Mouse (Mus musculus) brain, adult 2 months (tissue): ENCODE measurements around the gene Pon1.

Source experiments
- DNase-seq: peaks from one replicate; pipeline ENCODE4 v3.0.0; 2011; ENCODE audit warnings: low read depth, low spot score

The Pon1 gene

DNA sequence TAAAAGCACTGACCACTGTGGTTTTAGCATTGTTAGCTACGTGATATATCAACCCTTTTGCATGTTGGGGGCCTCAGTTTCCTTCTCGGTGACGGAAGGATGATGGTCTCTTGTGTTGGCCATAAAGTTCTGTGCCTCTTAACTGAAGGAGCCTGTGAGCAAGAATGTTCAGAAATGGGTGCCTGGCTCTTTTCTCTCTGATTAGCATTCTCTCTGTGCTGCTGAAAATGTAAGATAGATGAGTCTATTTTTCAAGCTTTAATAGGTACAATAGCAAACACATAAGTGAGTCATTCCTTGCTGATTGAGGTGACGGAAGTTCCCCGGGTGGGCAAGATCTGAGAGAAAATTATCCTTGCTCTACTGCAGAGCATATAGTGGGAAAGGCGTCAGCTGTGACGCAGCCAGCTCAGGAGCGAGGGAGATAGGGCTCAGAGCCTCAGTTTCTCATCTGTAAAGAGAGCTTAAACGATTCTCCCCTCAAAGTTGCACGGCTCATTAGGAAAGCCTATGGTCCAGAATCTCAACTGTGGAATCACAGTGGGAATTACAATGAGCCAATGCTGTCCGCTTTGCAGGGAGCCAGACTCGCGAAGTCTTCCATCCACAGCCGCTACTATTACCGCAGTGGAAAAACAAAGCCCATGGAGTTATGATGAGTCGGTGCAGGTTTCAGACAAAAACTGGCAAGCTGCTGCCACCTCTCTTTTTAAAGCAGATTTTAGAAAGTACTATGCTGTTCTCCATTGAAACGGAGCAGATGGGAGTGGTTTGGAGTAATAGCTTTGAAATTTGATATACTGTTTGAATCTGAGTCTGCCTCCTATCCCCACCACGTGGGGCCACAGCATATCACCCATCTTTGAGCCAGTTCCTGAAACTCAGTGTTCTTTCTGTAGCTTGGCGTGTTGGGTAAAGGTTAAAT lies 15.5 kb downstream of the Pon1 start:
- DNase-seq: peak; percentile 59

DNA sequence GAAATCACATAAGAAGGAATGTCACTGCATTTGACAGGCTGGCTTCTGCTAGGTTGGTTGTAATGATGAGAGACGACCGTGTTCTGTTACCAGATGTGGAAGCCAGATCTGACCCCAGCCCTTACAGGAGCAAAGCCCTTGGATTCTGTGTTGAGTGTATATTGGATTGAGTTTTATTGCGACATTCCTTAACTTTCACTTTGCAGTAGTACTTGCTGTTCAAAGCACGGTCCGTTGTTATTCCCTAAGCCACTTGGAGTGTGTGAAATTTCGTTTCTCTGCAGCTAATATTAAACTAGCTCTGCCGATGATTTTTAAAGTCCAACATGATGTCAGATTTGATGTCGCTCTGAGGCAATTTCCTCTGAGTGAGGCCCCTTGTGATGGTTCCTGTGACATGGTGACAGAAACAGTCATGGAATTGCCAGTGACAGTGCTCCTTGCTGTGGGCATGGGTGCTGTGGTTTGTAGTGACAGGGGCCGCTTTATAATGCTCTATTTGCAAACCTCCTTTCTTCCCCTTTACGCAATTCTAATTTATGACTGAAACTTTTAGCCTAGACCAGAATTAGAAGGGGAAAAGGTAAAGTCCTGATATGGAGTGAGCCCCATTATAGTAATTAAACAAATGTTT lies 19.4 kb downstream of the Pon1 start:
- DNase-seq: no peak

DNA sequence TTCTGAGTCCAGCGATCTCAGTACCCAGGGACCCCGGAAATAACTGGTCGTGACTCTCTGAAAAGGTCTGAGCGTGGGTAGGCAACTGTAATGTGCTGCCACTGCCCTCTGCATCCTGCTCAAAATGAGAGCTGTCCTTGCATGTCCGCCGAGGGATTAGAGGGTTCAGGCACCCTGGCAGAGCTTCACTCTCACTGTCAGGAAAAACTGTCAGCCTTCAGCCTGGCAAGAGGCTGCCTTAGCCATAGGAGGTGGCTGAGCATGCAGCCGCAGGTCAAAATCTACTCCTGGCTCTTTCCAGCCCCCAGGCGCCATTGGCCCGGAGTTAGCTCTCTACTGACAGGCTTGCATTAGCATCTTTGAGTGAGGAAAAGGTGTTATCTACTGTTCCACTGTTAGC lies 21.2 kb downstream of the Pon1 start:
- no peak for DNase-seq

DNA sequence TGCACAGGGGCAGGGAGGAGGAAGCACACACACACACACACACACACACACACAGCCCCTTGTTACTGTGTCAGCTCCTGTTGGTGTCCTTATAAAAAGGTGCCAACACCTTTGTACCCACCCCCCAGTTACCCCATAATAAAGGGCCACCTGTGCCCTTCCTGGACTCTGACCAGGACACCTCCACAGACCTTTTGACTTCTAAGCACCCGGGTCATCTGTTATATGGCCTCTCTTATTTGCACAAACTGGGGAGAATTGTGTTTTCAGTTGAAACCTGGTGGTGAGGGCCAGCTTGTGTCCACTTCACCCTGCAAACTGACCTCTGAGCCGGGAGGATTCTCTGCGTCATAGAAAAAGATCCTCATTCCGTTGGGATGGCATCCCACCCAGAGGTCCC lies 22.3 kb downstream of the Pon1 start:
- DNase-seq: no peak

DNA sequence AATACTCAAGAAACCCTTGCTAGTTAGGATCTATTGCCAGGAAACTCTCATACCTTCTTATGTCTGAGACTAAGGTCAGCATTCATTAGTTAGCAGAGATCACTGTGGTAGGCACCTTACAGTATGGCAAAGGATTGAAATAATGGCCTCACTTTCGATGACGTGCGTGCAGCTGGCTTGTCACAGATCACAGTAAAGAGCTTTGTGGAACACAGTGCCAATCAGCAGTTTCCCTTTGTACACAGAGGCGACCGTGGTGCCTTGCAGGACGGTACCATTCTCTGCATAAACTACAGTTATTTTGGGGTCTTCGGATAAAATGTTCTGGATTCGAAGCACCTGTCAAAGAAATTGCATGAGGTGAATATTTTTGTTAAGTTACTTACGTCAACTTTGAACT lies 25.6 kb downstream of the Pon1 start:
- peak; percentile 33 for DNase-seq

DNA sequence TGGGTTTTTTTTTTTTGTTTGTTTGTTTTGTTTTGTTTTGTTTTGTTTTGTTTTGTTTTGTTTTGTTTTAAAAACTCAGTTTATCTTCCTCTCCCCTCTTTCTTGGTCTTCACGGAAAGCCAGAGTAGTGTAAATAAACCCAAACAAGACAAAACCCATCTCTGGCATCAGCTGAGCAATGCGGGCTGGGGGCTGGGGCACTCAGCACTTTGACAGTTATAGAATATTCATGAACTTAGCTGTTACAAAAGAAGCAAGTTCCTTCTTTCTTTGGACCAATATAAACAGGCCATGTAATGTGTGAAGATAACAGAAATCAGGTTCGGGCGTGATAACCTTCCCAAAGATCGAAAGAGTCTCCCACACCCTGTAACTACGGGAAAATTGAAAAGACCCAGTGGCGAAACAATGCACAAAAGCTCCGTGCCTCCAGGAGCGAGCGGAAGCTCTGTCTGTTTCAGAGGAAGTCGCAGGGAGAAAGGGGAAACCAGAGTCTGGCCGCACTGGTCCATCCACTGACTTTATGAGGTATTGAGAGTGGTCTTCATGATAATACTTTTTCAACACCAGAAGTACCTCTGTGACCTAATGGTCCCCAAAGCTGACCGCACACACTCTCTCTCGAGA lies 26.6 kb downstream of the Pon1 start:
- DNase-seq: peak; percentile 21

DNA sequence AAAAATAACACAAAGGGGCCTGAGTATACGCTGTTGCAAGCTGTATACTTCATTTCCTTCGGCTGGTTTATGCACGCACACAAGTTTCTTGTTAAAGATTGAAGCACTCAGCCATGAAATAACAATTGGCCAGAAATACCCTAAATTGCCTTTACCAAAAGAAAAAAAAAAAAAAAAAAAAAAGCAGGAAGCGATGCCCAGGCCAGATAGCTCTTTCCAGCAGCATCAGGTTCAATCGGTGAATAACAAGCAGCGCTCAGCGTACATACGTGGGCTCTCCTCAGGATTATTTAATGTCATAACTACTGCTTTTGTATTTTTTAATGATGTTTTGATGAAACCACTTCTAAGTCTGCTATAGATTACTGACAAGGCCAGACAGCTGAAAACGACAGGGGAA lies 28.9 kb downstream of the Pon1 start:
- DNase-seq: no peak

DNA sequence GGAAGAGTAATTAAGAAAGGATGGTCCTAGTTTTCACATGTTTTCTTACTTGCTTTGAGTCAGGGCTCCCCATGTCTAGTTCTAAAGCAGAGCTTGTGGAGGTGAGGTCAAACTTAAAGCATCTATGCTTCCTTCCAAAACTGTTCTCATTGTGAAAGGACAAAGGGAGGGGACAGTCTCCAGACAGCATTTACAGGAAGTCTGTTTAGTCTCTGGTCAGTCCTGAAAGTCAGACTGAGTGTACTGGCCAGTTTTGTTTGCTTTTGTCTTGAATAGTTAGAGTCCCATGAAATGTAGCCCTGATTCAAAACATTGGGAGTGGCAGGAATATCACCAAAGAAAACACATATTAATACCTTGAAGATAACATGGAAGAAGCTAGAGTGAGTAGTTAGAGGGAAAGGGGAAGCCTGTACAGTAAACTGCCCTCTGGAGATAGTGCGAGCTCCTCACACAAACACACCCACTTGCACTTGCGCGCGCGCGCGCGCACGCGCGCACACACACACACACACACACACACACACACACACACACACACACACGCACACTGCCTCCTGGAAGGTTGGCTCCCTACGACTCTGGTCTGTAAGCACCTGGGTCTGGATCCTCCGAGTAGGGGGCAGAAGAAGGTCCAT lies 30.1 kb downstream of the Pon1 start:
- no peak for DNase-seq

DNA sequence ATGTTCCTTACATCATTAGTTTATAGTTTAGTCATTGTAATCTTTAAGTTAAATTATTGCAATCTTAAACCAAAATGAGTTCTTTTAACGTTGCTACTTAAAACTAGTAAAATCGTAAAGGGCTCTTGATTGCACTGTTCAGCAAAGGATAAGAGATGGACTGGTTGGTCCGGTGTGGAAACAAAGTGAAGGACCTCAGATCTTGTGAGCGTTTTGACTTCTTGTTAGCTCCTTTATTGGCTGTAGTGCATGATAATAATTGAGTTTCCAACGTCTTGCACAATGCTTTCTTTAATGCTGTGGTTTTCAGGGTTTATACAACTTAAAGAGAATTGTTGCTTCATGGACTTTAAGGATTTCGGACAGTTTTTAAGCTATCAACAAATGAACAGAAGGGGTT lies 31.7 kb downstream of the Pon1 start:
- DNase-seq: no peak

DNA sequence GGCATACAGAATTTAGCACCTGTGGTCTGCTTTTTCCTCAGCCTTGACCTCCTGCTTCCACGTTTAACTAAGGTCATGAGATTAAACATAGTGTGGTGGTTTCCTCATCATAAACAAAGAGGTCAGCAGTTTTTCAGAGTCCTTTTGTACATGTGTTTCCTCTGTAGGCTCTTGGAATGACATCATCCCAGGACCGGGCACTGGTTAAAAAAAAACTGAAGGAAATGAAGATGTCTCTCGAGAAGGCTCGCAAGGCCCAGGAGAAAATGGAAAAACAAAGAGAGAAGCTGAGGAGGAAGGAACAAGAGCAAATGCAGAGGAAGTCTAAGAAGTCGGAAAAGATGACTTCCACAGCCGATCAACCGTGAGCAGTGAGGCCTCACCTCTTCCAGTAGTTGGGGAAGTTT lies 34.4 kb downstream of the Pon1 start:
- DNase-seq: no peak

DNA sequence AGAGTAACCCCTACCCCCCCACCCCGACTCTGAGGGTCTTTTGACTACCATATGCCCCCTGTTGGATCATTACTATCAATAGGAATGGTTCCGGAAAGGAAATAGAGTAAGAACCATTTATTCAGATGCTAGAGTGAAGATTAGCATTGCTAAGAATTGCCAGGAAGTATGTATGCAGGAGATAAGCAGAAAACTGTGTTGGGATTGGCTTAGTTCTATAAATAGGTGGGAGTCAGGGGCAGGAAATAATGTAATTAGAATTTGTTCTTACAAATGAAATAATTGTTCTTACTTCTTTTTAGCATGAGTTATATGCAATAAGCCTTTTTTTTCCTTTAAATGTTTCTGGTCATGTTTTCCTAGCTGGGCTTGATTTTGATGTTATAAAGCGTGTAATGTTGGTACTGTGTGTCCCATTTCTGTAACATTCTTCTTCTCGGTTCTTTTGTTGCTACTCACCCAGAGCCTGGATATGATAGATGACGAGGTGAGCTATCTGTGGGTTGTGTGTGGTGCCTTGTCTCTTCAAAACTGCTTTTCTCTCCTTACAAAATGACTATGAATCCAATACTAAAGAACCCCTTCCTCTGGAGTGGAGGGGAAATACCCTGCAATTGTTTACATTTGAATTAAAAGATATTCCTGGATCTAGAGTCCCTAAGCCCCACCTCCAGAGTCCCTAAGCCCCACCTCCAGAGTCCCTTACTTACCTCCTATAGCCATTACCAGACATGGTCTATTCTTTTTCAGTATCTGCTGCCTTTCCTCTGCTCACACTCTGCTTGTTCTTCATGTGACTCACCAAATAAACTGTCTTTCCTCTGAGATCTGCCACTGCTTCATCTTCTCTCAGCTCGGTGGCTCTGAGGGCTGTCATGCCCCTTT lies 37.0 kb downstream of the Pon1 start:
- no peak for DNase-seq

DNA sequence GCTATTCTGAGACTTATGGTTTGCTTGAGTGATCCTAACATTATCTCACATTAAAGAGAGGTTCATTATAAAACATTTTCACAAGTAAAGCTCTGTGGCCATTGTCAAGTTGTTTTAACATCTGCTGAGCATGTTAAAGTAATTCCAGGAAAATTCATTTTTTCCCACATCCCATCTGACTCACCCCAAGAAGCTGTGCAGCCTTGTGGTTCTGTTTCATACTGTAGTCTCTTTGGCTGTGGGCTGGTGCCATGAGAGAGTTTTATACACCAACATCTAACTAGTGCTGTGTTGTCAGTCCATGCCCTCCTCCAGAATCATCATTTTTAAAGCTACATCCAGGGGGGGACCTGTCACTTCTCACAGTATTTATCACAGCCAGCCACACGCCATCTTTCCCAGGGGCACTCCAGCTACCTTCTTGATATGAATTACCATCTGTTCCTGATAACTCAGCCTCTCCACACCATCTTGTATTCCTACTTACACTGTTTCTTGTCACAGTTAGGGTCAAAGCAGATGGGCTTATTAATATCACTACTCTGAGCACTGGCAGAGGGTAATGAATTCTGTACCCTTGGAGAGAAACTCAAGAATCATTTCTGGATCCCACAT lies 38.3 kb downstream of the Pon1 start:
- peak; percentile 39 for DNase-seq

DNA sequence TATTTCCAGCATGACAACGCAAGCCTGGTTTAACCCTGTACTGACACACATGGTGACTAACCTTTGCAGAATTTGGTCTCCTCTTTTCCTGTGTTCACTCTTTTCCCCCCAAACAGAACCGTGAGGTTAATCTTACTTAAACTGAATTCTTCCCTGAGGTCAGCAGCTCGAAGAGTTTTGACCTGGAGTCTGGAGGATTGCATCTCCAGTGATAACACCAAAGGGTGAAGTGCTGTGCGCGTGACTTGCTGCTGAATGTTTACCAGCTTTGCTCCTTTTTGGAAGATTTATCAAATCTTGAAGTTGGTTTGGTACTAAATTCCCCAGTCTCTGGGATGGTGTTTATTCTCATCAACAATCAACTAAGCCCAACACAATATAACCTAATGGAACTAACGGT lies 39.0 kb downstream of the Pon1 start:
- DNase-seq: no peak

DNA sequence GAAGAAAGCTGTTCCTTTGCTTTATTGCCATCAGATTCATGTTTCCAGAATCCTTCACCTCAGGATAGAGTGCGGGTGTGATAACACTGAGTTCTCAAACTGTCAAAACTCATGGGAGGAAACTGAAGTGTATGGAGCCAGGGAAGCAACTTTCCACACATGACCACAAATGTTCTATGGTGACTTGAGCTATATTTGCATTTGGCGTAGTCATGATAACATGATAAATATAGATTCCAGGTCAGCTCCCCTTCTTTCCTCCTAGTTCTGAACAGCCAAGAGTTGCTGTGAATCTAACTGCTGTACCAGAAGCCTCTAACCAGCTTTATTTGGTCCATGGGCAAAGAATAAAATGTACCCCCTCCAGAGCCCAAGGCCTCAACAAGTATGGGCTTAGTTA lies 41.6 kb downstream of the Pon1 start:
- peak; percentile 36 for DNase-seq

DNA sequence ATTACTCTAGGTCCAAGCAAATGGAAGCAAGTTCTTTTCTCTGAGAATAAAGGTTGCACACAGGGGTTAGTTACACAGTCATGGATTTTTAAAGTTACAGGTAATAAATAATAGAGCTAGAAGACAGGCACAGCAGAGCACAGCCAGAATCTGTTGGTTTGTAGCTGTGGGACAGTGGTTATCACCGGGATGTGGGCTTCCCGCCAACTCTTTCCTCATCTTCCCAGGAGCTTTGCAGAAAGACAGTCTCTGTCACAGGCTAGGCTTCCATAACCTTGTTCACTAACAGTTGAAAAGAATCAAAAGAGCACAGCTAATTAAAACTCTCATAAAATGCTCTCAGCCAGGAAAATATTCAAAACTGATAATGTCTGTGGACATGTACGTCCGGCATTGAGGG lies 42.6 kb downstream of the Pon1 start:
- DNase-seq: no peak

DNA sequence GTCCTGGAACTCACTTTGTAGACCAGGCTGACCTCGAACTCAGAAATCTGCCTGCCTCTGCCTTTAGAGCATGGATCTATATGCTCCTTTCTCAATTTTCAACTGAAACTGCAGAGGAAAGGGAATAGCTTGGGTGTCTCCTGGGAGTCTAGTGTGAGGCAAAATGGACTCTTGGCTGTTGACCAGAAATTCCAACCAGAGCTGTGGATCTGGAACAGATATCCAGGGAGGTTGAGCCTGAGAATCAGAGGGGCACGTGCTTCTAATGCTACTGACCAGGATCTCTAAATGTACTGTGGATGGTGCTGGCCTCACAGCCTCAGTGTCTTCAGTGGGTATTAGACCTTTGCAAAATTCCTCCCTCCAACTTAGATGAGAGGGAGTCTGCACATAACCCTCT lies 43.8 kb downstream of the Pon1 start:
- no peak for DNase-seq

DNA sequence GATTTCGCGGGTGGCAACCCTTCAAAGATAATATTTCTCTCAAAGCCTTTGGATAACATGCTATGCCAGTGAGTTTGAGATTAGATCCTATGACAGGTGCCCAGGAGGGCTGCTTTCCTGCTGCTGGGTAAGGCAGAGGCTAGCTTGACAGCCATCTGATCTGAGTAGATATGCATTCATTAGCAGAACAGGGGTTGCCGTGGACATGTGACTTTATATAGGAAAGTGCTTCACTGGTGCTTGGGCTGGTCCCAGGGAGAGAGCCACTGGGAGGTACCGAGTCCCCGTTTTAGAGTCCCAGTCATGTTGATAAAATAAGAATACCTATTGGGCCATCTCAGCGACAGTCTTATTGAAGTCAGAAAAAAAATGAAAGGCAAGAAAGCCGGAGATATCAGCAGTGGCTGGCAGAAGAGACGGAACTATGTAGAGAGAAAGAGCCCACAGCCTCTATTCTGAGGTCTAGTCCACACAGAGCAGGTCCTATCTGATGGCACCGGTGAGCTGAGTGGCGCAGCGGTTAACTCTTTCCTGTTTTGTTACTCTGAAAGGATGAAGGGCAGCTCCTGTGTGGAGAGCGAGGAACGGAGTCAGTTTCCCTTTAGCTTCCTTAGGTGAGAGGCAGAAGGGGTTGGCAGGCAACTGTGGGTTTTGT lies 46.1 kb downstream of the Pon1 start:
- no peak for DNase-seq

DNA sequence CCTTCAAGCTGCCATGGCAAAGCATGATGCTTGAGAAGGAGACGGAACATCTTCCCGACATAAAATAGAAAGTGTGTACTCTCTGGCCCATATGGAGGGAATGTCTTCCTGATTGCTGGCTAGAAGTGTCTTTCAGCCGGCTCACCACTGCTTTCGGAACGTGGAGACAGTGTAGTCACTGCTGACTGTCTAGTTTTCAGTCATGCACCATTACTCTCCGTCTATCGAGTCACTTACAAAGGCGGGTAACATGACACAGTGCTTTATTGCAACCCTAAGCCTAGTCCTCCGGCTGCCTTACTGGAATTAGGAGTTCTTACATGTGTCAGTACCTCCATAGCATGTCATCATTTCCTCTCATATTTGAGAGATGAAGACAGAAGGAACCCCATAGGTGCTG lies 54.1 kb downstream of the Pon1 start:
- DNase-seq: no peak

DNA sequence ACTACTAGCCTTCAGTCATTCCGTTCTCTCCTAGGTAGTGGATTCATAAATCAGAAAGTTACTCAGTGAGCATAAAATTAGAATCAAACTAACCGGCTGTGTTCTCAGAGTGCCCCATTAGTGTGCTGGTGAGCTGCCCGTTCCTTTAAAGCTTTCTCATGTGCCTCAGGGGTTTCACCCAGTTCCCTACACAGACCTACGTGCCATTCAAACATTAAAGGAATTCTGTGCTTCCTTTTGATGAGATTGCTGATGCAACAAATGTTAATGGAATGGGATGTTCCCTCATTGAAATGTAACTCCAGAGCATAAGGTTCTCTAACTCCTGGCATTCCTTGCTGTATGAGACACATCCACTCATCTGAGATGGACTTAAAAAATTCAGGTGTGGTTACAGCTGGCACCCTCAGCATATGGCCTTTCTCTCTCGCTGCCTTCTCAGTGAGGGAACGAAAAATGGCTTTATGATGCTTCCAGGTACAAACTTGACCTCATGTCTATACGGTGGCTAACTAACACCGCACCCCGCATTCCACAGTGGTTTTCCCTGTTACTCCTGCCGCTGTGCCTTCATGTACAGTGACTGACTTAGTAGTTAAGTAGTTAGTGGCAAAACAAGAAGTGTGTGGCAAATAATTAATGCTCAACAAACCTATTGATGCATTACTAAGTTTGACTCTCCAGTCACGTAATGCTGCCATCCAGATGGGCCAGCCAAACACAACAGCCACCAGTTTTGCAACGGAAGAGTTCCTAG lies 54.7 kb downstream of the Pon1 start:
- DNase-seq: no peak

DNA sequence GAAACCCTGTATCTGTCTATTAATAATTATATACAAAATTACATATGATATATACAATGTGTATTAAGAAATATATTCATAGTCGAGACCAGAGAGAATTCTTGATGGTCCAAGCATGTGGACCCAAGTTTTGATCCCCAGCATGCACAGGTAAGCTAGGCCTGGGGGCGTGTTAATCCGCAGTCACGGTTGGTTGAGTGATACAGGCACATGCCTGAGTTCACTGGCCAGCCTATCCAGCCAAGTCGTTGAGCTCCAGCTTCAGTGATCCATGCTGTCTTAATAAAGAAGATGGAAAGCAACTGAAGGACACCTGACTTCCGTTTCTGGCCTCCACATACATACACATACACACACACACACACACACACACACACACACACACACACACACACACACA lies 57.7 kb downstream of the Pon1 start:
- DNase-seq: no peak
